Mouse (Mus musculus): ENCODE measurements around the gene Arid1a. TPM values are rescaled to one million over a fixed set of nuclear protein-coding genes. Genes with fewer than 3 reads are reported as not detected.
A peak's percentile ranks its signal among the peaks of the same experiment; 100 is the strongest.
"Not testable (repeated sequence)": the region's sequence is repeated elsewhere in the genome, so short reads cannot be mapped to it uniquely, and the experiment has no call there.

Gene Arid1a
- polyA plus RNA-seq, 1 experiment, result 45.1 TPM

DNA sequence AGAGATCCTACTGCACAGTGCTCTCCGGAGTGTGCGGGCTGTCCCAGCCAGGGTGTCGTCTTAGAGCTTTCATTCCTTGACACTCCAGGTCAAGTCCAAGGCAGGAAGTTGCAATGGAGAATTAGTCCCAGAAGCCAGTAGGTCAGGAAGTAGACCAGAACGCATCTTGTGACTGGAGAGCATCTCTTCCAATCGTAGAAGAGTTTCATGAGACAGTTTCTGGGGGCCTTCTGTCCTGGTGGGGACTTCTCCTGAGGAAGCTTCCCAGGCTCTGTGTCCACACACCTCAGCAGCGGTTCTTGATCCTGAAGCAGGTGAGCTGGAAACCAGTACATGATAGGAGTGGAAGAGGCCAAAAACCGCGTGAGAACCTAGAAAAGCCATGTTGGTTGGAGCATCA lies 94.1 kb downstream of the Arid1a start:
- TF ChIP-seq POLR2A (IDR thresholded peaks at IDR 0.05; ENCODE audit: extremely low read depth, insufficient read depth, low read length) (no peak), CTCF (IDR thresholded peaks at IDR 0.05; ENCODE audit: extremely low read depth, insufficient read depth, low read length) (no peak)
- no peak overlapping the region for H3K27ac ChIP-seq (ENCODE audit: insufficient read depth, low read length)
- H3K4me3 ChIP-seq (ENCODE audit: insufficient read depth, low read length), result no peak overlapping the region
- H3K4me1 ChIP-seq (ENCODE audit: control insufficient read depth, insufficient read depth, low read length), result peaks cover 3% of the 10 kb centered on the region

DNA sequence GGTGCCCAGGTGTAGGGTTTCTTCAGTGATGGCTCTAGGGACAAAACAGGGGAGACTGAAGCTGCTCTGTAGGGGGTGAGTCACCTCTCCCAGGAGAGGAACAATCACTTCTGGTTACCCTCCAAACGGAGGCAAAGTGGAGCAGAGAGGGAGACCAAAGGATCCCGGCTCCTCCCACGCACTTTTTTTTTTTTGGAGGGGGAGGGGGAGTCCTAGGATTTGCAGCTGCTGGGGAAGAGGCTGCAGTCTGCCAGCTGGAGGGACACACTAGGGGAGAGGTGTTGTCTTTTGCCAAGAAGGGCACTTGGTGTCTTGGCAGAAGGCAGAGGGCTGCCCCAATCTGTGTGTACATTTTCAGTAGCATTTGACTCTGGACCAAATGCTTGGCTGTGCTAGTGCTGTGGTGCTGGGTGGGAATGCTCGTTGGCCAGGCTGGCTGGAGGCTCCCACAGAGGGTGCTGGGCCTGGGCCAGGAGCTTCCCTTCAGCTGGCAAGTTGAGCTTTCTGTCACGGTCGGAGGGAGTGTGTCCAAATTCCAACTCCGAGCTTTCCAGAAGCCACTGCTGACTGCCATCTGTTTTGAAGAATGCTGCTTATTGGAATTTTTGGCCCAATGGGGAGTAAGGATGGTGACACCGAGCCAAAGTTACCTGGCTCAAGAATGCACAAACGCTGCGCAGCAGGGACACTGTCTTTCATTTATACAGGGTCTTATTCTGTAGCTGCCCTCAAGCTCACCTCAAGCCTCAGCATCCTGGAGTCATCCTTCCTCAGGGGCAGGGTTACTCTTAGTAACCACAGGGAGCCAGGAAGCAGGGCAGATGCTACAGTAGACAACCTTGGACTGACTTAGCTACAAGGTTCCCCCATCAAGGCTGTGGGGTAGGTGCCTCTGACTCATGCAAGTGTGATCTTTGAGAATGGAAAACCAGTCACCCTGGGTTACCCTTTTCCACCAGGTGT lies 96.1 kb downstream of the Arid1a start:
- Histone ChIP-seq H3K27ac (ENCODE audit: insufficient read depth, low read length) (peak overlapping the region; percentile 50), H3K4me1 (ENCODE audit: control insufficient read depth, insufficient read depth, low read length) (peaks cover 3% of the 10 kb centered on the region), H3K4me3 (ENCODE audit: insufficient read depth, low read length) (no peak overlapping the region)
- no peak for TF ChIP-seq CTCF (IDR thresholded peaks at IDR 0.05; ENCODE audit: extremely low read depth, insufficient read depth, low read length)
- no peak for TF ChIP-seq POLR2A (IDR thresholded peaks at IDR 0.05; ENCODE audit: extremely low read depth, insufficient read depth, low read length)

DNA sequence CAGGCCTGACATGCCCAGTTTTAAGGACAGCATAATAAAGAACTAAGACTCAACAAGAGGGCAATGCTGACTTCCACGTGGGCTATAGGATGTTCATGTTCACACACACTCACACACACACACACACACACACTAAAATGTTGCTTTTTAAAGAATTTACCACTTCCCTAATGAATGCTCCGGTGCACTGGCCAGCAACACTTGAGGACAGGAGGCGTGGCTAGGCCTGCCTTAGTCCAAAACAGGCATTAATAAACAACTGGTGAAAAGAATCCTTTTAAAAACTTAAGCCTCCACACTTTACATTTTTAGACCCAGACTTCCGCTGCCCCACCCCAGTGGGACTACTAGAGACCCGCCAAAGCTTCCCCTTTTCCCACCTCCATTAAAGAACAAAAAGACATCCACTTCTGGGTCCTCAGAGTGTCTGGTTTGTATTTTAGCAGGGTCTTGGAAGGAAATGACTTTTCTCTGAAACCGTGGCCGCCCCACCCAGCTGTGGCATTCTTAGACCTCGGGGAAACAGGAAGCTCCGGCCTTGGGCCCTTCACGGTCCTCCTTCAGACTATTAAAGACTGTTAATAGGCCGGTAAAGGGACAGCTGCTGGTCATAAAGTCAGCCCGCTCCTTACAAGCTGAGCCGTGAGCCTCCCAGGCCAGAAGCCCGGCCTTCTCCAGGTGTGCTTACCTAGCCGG lies 96.9 kb downstream of the Arid1a start:
- TF ChIP-seq POLR2A (IDR thresholded peaks at IDR 0.05; ENCODE audit: extremely low read depth, insufficient read depth, low read length) (no peak), CTCF (IDR thresholded peaks at IDR 0.05; ENCODE audit: extremely low read depth, insufficient read depth, low read length) (no peak)
- H3K27ac ChIP-seq (ENCODE audit: insufficient read depth, low read length), result peak overlapping the region; percentile 50
- H3K4me3 ChIP-seq (ENCODE audit: insufficient read depth, low read length), result no peak overlapping the region; the same call in 1 of the 2 replicates
- peaks cover 3% of the 10 kb centered on the region for H3K4me1 ChIP-seq (ENCODE audit: control insufficient read depth, insufficient read depth, low read length)

DNA sequence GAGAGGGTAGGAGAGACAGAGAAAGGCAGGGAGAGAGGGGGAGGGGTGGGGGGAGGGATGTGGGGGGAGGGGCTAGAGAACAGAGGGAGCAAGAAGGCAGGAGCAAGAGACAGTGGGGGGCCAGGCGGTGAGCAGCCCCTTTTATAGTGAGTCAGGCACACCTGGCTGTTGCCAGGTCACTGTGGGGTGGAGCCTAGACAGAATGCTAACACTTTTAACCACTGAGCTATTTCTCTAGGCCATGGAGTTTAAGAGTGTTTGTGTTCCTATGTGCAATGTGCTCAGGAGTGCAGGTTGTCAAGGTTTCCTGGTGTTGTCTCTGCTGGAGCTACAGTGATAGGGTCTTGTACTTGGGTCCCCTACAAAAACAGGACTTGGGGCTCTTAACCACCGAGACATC lies 97.8 kb downstream of the Arid1a start:
- TF ChIP-seq POLR2A (IDR thresholded peaks at IDR 0.05; ENCODE audit: extremely low read depth, insufficient read depth, low read length), result no peak
- no peak for TF ChIP-seq CTCF (IDR thresholded peaks at IDR 0.05; ENCODE audit: extremely low read depth, insufficient read depth, low read length)
- Histone ChIP-seq H3K4me1 (ENCODE audit: control insufficient read depth, insufficient read depth, low read length) (peaks cover 3% of the 10 kb centered on the region), H3K4me3 (ENCODE audit: insufficient read depth, low read length) (no peak overlapping the region), H3K27ac (ENCODE audit: insufficient read depth, low read length) (0 out of 2 replicates have a peak overlapping the region, but pooled peaks have one; percentile 50)

DNA sequence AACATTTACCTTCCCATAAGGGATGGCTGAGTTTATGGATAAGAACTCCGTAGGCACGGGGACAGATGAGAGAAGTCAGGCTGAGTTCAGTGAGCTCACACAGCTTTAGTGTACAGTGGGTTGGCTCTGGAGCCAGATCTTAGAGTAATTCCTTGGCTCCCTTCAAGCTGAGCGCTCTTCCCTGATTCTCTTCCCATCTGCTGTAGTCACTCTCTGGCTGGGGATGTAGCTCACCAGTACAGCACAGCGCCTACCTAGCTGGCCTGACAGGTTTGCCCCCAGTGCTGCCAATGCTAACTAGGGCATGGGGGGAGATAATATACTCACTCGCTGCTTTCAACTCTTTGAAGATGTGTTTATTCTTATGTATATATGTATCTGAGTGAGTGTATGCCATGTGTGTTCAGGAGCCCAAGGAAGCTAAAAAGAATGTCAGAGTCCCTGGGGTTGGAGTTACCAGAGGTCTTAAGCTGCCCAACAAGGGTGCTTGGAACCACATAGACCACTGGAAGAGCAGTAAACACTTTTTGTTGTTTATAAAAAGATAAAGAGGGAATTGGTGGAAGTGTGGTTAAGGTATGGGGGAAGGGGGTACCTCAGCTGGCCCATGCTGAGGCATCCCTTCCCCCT lies 98.6 kb downstream of the Arid1a start:
- H3K27ac ChIP-seq (ENCODE audit: insufficient read depth, low read length), result no peak overlapping the region
- no peak overlapping the region for H3K4me3 ChIP-seq (ENCODE audit: insufficient read depth, low read length)
- TF ChIP-seq POLR2A (IDR thresholded peaks at IDR 0.05; ENCODE audit: extremely low read depth, insufficient read depth, low read length) (no peak), CTCF (IDR thresholded peaks at IDR 0.05; ENCODE audit: extremely low read depth, insufficient read depth, low read length) (no peak)
- H3K4me1 ChIP-seq (ENCODE audit: control insufficient read depth, insufficient read depth, low read length), result peaks cover 3% of the 10 kb centered on the region

DNA sequence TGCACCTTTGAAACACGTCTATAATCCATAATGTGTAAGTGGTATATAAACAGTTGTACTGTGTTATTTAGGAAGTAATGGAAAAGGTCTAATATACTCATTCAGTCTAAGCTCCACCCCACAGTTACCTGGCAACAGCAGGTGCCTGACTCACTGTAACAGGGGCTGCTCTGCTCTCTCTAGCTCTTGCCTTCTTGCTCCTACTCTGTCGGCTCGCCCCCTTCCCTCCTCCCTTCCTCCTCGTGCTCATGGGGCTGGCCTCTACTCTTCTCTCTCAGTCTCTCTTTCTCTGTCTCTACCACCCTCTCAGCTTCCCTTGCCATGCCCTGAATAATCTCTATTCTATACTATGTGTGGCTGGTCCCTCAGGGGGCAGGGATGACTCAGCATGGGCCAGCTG lies 99.6 kb downstream of the Arid1a start:
- Histone ChIP-seq H3K4me1 (ENCODE audit: control insufficient read depth, insufficient read depth, low read length) (peaks cover 3% of the 10 kb centered on the region), H3K4me3 (ENCODE audit: insufficient read depth, low read length) (no peak overlapping the region), H3K27ac (ENCODE audit: insufficient read depth, low read length) (no peak overlapping the region)

DNA sequence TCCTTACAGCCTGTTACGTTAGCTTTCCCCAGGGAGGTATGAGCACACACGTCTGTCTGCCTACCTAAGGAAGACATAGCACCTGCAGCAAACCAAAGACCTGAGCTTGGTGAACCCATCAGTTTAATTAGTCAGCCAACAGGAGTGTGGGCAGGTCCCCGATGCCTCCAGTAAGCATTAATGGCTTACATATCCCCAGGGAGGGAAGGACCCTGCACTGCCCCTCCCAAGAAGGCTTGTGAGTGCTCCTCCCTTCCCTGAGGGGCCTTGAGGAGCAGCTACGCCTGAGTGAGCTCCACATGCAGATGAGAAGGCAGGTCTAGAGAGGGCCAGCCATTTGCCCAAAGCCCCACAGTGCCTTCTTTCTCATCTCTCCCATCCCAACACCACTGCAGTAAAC lies 100.3 kb downstream of the Arid1a start:
- Histone ChIP-seq H3K4me3 (ENCODE audit: insufficient read depth, low read length) (no peak overlapping the region), H3K27ac (ENCODE audit: insufficient read depth, low read length) (no peak overlapping the region), H3K4me1 (ENCODE audit: control insufficient read depth, insufficient read depth, low read length) (peaks cover 3% of the 10 kb centered on the region)
- TF ChIP-seq POLR2A (IDR thresholded peaks at IDR 0.05; ENCODE audit: extremely low read depth, insufficient read depth, low read length) (no peak), CTCF (IDR thresholded peaks at IDR 0.05; ENCODE audit: extremely low read depth, insufficient read depth, low read length) (no peak)

More for the DNA sequence above, 99.6 kb downstream of the Arid1a start:
- TF ChIP-seq POLR2A (IDR thresholded peaks at IDR 0.05; ENCODE audit: extremely low read depth, insufficient read depth, low read length) (no peak), CTCF (IDR thresholded peaks at IDR 0.05; ENCODE audit: extremely low read depth, insufficient read depth, low read length) (no peak)

DNA sequence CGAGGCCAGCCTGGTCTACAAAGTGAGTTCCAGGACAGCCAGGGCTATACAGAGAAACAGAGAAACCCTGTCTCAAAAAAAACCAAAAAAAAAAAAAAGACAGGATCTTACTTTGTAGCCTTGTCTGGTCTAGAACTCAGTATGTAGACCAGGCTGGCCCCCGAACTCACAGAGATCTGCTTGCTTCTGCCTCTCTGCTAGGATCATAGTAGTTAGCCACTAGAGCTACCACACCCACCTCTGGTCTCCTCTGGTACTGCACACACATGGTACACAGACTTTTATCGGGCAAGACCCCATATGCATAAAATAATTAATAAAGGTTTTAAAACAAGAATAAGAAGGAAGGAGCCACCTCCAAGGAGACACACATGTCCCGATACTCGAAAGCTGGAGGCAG lies 102.5 kb downstream of the Arid1a start:
- not testable (repeated sequence) for H3K27ac ChIP-seq (ENCODE audit: insufficient read depth, low read length); H3K4me3 ChIP-seq (ENCODE audit: insufficient read depth, low read length); H3K4me1 ChIP-seq (ENCODE audit: control insufficient read depth, insufficient read depth, low read length)

DNA sequence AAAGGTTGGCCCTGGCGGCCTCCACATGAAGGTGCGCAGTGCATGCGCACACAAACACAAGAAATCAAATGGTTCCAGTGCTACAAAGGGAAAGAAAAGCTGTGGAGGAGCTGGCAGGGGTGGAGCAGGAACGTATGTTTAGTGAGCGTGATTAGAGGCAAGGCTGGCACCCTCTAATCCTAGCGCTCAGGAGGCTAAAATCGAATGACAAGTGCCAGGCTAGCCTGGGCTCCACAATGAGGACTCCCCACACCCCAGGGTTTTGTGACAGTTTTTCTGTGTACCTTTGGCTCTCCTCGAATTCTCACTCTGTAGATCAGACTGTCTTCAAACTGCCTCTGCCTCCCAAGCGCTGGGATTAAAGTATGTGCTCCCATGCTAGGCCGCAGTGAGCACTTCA lies 103.8 kb downstream of the Arid1a start:
- TF ChIP-seq CTCF (IDR thresholded peaks at IDR 0.05; ENCODE audit: extremely low read depth, insufficient read depth, low read length) (no peak), POLR2A (IDR thresholded peaks at IDR 0.05; ENCODE audit: extremely low read depth, insufficient read depth, low read length) (no peak)
- no peak overlapping the region for H3K4me3 ChIP-seq (ENCODE audit: insufficient read depth, low read length)
- H3K27ac ChIP-seq (ENCODE audit: insufficient read depth, low read length), result no peak overlapping the region
- H3K4me1 ChIP-seq (ENCODE audit: control insufficient read depth, insufficient read depth, low read length), result no peaks in the 10 kb centered on the region

All from cortical plate, adult 2 months (tissue).